Mouse (Mus musculus) heart, adult 9 months (tissue): Measurements from ENCODE around the gene Ccdc92b.
A peak's percentile ranks its signal among the peaks of the same experiment; 100 is the strongest.

Source experiments
- DNase-seq, 2 experiments: peaks; one replicate each; pipeline ENCODE4 v3.0.0; 2022; ENCODE audit warnings: low spot score in 2 of 2

The Ccdc92b gene

GRCm38 (mm10) chr11:74611437-74611836 is 8.0 kb upstream of the Ccdc92b start:
- DNase-seq, result no peak

GRCm38 (mm10) chr11:74613428-74613827 is 6.0 kb upstream of the Ccdc92b start:
- DNase-seq, result no peak

- no peak for DNase-seq
Observed at GRCm38 (mm10) chr11:74615571-74615970, 3.8 kb upstream of the Ccdc92b start.

- no peak for DNase-seq
Observed at GRCm38 (mm10) chr11:74619956-74620300, 523 bp downstream of the Ccdc92b start.

- DNase-seq, result no peak
Observed at GRCm38 (mm10) chr11:74621974-74622669, 2.7 kb downstream of the Ccdc92b start.

- no peak for DNase-seq
Observed at GRCm38 (mm10) chr11:74623693-74624092, 4.3 kb downstream of the Ccdc92b start.

- DNase-seq, result no peak
Observed at GRCm38 (mm10) chr11:74625333-74625732, 5.9 kb downstream of the Ccdc92b start.

GRCm38 (mm10) chr11:74627481-74627880 is 8.1 kb downstream of the Ccdc92b start:
- no peak for DNase-seq

GRCm38 (mm10) chr11:74631880-74632789 is 12.7 kb downstream of the Ccdc92b start:
- no peak for DNase-seq

GRCm38 (mm10) chr11:74634490-74635275 is 15.3 kb downstream of the Ccdc92b start:
- DNase-seq, result peak; percentile 43 to 65

- no peak for DNase-seq
Observed at GRCm38 (mm10) chr11:74637486-74637885, 18.1 kb downstream of the Ccdc92b start.

- peak; percentile 83 to 84 for DNase-seq
Observed at GRCm38 (mm10) chr11:74637971-74638790, 18.8 kb downstream of the Ccdc92b start.

- no peak for DNase-seq
Observed at GRCm38 (mm10) chr11:74638791-74639411, 19.5 kb downstream of the Ccdc92b start.

GRCm38 (mm10) chr11:74639628-74640027 is 20.2 kb downstream of the Ccdc92b start:
- no peak for DNase-seq

- DNase-seq, result peak in 1 of 2 experiments; percentile 23
Observed at GRCm38 (mm10) chr11:74647966-74648365, 28.6 kb downstream of the Ccdc92b start.

- no peak for DNase-seq
Observed at GRCm38 (mm10) chr11:74648676-74649075, 29.3 kb downstream of the Ccdc92b start.

GRCm38 (mm10) chr11:74649095-74649646 is 29.8 kb downstream of the Ccdc92b start, which contains the start of gene Cluh:
Gene Cluh (plus strand): TSS chr11:74649495.
- peak; percentile 98 for DNase-seq

GRCm38 (mm10) chr11:74649647-74650551 is 30.5 kb downstream of the Ccdc92b start:
- peak in 1 of 2 experiments; percentile 16 for DNase-seq

- no peak for DNase-seq
Observed at GRCm38 (mm10) chr11:74650576-74651100, 31.2 kb downstream of the Ccdc92b start.
